Mouse (Mus musculus): ENCODE results near the gene Hace1.

Gene Hace1

DNA sequence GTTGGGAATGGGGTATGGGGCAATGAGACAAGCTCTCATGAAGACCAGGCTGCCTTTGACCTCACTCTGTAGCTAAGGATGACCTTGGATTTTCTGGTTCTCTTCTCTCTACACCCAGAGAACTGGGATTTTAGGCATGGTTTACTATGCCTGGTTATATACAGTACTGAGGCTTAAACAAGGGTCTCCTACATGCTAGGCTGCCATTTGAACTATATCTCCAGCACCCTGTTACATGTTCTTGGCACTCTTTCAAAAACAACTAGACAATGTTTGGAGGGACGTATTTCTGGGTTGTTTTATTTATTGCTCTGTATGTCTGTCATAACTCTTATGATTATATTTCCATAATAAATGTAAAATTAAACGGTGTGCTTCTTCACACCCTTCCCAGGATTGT is 129.2 kb downstream of the Hace1 start:
- DNase-seq: no peak

DNA sequence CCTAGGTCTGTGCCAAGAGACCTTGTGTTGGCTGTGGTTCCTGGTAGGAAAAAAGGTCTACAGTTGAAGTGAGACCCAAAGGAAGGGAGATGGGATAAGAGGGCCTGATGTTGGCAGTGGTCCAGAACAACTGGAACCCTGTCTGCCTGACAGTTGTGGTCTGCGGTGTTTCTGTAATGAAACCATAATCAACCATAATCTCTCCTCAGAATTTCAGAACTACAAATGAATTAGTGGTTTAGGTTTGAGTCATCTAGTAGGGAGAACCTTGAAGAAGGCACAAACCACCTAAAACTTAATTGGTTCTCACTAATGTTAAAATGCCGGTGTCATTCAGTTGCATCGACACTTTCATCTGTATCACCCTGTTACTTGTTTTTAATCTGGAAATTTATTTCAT is 133.2 kb downstream of the Hace1 start:
- no peak for DNase-seq

DNA sequence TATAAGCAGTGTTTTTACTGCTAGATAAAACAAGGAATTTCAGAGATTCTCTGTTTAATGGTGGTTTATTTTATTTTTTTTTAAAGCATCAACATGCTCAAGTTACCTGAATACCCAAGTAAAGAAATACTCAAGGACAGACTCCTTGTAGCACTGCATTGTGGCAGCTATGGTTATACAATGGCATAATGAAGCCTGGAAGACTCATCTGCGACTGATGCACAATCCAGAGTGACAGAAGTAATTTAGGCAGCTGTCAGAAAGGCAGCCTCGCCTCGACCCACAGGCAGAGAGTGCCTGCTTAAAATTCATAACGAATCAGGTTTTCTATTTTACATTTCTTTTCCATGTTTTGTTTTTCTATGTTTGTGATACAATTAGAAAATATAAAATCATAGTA is 133.7 kb downstream of the Hace1 start:
- DNase-seq: no peak

Measured in cerebellum, adult 11 months (tissue).